Mouse (Mus musculus): ENCODE results near the gene Lhpp.

- TF ChIP-seq EP300 (IDR thresholded peaks at IDR 0.05; ENCODE audit: low read depth) (no peak), CTCF (IDR thresholded peaks at IDR 0.05; ENCODE audit: low read depth) (no peak)
Measured at GRCm38 (mm10) chr7:132702024-132702423, 91.6 kb downstream of the Lhpp start.
